Mouse (Mus musculus): ENCODE measurements at regions not wholly inside any gene's neighbourhood (a gene's known extent, or its start where the extent isn't known, plus 50 kb on each side); places are given as distances from the start of the nearest gene placed in this dataset.

- Histone ChIP-seq H3K9me3 (replicated peaks) (no peaks in the 10 kb centered on the region), H3K4me2 (no peak overlapping the region), H3K4me3 (no peak overlapping the region), H3K27ac (no peak overlapping the region), H3K36me3 (no peaks in the 10 kb centered on the region), H3K27me3 (replicated peaks) (no peaks in the 10 kb centered on the region), H3K4me1 (no peaks in the 10 kb centered on the region), H3K9ac (no peak overlapping the region)
- WGBS (ENCODE audit: insufficient replicate concordance), result 59% methylated on average over 5 of the region's 5 CpGs
- ATAC-seq, result no peak
Measured at GRCm38 (mm10) chr13:25925685-25926084, 655.4 kb upstream of the Nrsn1 start.

DNA sequence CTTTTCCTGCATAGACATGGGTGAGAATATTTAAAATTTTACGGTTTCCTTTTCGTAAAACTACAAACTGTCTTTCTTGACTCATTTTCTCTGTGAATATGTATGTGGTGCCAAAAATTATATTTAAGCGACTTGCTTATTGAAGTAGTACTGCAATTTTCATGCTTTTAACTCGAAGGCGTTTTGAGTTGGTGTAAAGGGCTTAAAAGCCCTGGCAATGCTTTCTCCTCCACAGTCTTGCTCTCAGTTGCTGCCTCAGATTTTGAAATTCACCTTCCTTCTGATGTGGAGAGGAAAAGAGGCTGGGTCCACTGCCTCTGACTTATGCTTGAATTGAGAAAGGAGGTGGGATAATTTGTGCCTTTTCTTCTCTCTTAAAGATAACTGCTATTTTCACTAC, 629.6 kb upstream of the Nrsn1 start:
- Histone ChIP-seq H3K4me3 (no peak overlapping the region), H3K4me2 (no peak overlapping the region), H3K27ac (no peak overlapping the region), H3K27me3 (replicated peaks) (no peaks in the 10 kb centered on the region), H3K36me3 (no peaks in the 10 kb centered on the region), H3K4me1 (no peaks in the 10 kb centered on the region), H3K9ac (no peak overlapping the region), H3K9me3 (replicated peaks) (no peaks in the 10 kb centered on the region)
- WGBS (ENCODE audit: insufficient replicate concordance), result 74% methylated on average over 5 of the region's 5 CpGs
- ATAC-seq, result no peak

GRCm38 (mm10) chr13:25893150-25893549, 622.8 kb upstream of the Nrsn1 start:
- no peaks in the 10 kb centered on the region for H3K27me3 ChIP-seq (replicated peaks)
- H3K4me3 ChIP-seq, result no peak overlapping the region
- ATAC-seq, result no peak
- H3K4me2 ChIP-seq, result no peak overlapping the region
- H3K9ac ChIP-seq, result no peak overlapping the region
- no peaks in the 10 kb centered on the region for H3K4me1 ChIP-seq
- WGBS (ENCODE audit: insufficient replicate concordance), result 20% methylated on average over 2 of the region's 2 CpGs
- no peak overlapping the region for H3K27ac ChIP-seq
- H3K9me3 ChIP-seq (replicated peaks), result no peaks in the 10 kb centered on the region
- H3K36me3 ChIP-seq, result no peaks in the 10 kb centered on the region

- Histone ChIP-seq H3K27me3 (replicated peaks) (no peaks in the 10 kb centered on the region), H3K9ac (no peak overlapping the region), H3K4me3 (no peak overlapping the region), H3K4me1 (no peaks in the 10 kb centered on the region), H3K27ac (no peak overlapping the region), H3K9me3 (replicated peaks) (no peaks in the 10 kb centered on the region), H3K4me2 (no peak overlapping the region), H3K36me3 (no peaks in the 10 kb centered on the region)
- 54% methylated on average over 4 of the region's 4 CpGs for WGBS (ENCODE audit: insufficient replicate concordance)
- ATAC-seq, result no peak
Measured at GRCm38 (mm10) chr13:25882818-25883217, 612.5 kb upstream of the Nrsn1 start.

DNA sequence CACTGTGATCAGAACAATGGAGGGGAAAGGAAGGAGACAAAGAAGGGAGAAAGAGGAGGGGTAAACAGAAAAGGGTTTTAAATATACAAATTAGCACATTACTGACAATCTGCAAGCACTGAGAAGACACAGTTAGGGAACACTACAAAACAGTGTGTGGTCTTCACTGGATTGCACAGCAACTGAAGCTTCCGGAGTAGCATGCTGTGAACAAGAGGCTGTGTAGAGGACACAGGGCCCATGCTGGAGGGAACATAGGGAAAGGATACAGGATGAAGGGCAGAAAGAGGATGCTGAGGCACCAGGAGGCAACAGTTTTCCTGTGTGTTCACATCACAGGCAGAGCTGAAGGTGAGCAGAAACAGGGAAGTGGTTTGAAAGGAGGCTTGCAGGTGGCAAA, 598.6 kb upstream of the Nrsn1 start:
- no peaks in the 10 kb centered on the region for H3K36me3 ChIP-seq
- WGBS (ENCODE audit: insufficient replicate concordance), result 83% methylated on average over 1 of the region's 1 CpGs
- no peak overlapping the region for H3K4me3 ChIP-seq
- no peaks in the 10 kb centered on the region for H3K27me3 ChIP-seq (replicated peaks)
- no peaks in the 10 kb centered on the region for H3K9me3 ChIP-seq (replicated peaks)
- no peak overlapping the region for H3K4me2 ChIP-seq
- H3K9ac ChIP-seq, result no peak overlapping the region
- H3K4me1 ChIP-seq, result no peaks in the 10 kb centered on the region
- no peak overlapping the region for H3K27ac ChIP-seq
- ATAC-seq, result no peak

DNA sequence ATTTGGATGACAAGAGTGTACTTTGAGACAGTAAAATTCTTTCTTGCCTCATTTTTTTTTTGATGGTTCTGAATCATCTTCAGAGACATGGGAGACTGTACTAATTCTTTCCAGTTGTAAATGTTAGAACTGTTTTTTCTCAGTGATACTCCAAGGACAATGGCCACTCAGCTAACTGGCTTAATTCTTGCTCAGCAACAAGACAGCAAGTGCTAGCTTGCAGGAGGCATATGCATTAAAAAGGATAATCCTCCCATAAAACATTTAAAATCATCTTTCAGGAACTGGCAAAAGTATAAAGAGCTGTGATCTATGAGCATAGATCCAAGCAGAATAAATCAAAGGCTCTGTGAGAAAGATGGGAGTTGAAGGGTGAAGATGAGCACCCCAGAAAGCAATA, 587.9 kb upstream of the Nrsn1 start:
- ATAC-seq, result no peak
- H3K4me2 ChIP-seq, result no peak overlapping the region
- H3K9ac ChIP-seq, result no peak overlapping the region
- H3K27ac ChIP-seq, result no peak overlapping the region
- no peaks in the 10 kb centered on the region for H3K4me1 ChIP-seq
- H3K9me3 ChIP-seq (replicated peaks), result no peaks in the 10 kb centered on the region
- no peaks in the 10 kb centered on the region for H3K36me3 ChIP-seq
- H3K27me3 ChIP-seq (replicated peaks), result no peaks in the 10 kb centered on the region
- no peak overlapping the region for H3K4me3 ChIP-seq

- H3K9ac ChIP-seq, result no peak overlapping the region
- H3K4me2 ChIP-seq, result no peak overlapping the region
- H3K4me1 ChIP-seq, result no peaks in the 10 kb centered on the region
- 49% methylated on average over 3 of the region's 3 CpGs for WGBS (ENCODE audit: insufficient replicate concordance)
- no peaks in the 10 kb centered on the region for H3K27me3 ChIP-seq (replicated peaks)
- ATAC-seq, result no peak
- H3K4me3 ChIP-seq, result no peak overlapping the region
- H3K9me3 ChIP-seq (replicated peaks), result no peaks in the 10 kb centered on the region
- no peaks in the 10 kb centered on the region for H3K36me3 ChIP-seq
- H3K27ac ChIP-seq, result no peak overlapping the region
Measured at GRCm38 (mm10) chr13:25857569-25857968, 587.3 kb upstream of the Nrsn1 start.

DNA sequence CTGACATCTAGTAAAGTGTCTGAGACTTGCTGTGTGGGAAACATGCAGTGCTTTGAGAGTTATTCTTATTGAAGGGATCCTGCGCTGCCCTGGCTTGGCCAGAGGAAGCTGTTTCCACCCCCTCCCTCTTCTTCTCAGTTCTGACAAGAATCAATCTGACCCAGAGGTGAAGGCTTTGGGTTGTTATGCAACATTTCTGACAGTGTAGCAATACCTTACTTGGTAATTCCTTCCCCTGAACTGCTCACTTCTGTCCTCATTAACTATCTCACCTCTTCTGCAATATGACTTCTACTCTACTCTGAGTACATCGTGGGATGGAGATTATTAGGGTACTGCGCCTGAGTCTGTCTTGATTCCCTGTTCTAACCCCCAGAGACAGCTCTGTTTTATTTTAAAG, 586.8 kb upstream of the Nrsn1 start:
- Histone ChIP-seq H3K9me3 (replicated peaks) (no peaks in the 10 kb centered on the region), H3K36me3 (no peaks in the 10 kb centered on the region), H3K4me3 (no peak overlapping the region), H3K4me2 (no peak overlapping the region), H3K27me3 (replicated peaks) (no peaks in the 10 kb centered on the region), H3K9ac (no peak overlapping the region), H3K4me1 (no peaks in the 10 kb centered on the region), H3K27ac (no peak overlapping the region)
- 59% methylated on average over 3 of the region's 3 CpGs for WGBS (ENCODE audit: insufficient replicate concordance)
- no peak for ATAC-seq

DNA sequence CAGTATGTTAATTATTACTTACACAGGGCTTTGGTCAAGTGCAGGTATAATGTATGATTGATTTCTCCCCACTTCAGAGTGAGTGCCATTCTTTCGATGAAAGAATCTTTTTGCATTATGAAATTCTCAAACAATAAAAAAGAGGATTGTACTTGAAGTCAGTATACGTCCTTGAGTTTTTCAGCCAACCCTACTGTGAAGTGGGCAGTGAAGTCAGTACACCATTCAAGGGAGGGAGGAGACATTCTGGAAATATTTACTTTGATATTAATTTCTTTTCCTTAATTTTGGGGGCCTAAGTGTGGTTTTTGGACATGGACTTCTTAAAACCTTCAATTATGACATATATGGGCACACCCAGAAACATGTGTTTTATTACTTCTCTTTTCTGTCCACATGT, 586.2 kb upstream of the Nrsn1 start:
- WGBS (ENCODE audit: insufficient replicate concordance), result 76% methylated on average over 2 of the region's 2 CpGs
- ATAC-seq, result no peak
- no peaks in the 10 kb centered on the region for H3K27me3 ChIP-seq (replicated peaks)

DNA sequence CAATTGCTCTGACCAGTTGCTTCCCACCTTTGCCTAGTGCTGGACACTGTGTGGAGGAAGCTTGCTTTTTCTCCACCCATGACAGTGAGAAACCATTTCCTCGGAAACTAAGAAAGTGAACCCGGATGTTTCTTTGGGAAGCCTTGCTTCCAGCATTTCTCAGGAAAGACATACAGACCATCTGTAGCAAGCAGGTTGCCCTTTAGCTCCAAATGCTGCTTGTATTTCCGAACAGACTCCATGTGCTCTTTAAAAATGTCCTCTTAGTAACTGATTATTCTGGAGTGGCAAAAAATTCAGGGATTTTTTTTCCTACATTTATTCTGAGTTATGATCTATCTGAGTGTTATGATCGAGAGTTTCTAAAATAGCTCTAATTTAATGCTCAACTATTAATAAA, 577.9 kb upstream of the Nrsn1 start:
- no peak for ATAC-seq
- Histone ChIP-seq H3K9ac (no peak overlapping the region), H3K36me3 (no peaks in the 10 kb centered on the region), H3K4me1 (no peaks in the 10 kb centered on the region), H3K4me2 (no peak overlapping the region), H3K9me3 (replicated peaks) (no peaks in the 10 kb centered on the region), H3K27ac (no peak overlapping the region), H3K27me3 (replicated peaks) (no peaks in the 10 kb centered on the region), H3K4me3 (no peak overlapping the region)
- WGBS (ENCODE audit: insufficient replicate concordance), result 61% methylated on average over 4 of the region's 4 CpGs

More for the DNA sequence above, 586.2 kb upstream of the Nrsn1 start:
- no peaks in the 10 kb centered on the region for H3K9me3 ChIP-seq (replicated peaks)
- H3K4me1 ChIP-seq, result no peaks in the 10 kb centered on the region
- H3K9ac ChIP-seq, result no peak overlapping the region
- no peak overlapping the region for H3K27ac ChIP-seq
- no peaks in the 10 kb centered on the region for H3K36me3 ChIP-seq
- no peak overlapping the region for H3K4me2 ChIP-seq
- no peak overlapping the region for H3K4me3 ChIP-seq

DNA sequence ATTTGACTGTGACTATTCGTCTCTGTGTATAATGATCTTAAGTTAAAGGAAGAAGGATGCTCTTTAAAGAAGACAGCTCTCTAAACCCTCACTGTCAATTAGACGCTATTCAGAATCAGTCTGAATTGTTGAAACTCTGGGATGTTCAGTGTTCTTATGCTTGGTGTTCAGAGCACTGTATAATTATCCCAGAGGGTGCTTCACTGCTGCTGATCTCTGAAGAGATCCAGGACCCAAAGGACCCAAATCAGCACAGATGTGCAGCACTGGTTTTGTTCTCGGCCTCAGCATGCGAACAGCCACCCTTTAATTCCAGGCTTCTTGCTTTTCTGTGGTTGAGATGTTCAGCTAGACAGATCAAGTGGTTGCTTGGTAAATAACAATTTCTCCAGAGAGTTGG, 567.9 kb upstream of the Nrsn1 start:
- no peak overlapping the region for H3K27ac ChIP-seq
- H3K4me2 ChIP-seq, result no peak overlapping the region
- H3K36me3 ChIP-seq, result no peaks in the 10 kb centered on the region
- WGBS (ENCODE audit: insufficient replicate concordance), result 75% methylated on average over 4 of the region's 4 CpGs
- no peaks in the 10 kb centered on the region for H3K27me3 ChIP-seq (replicated peaks)
- no peaks in the 10 kb centered on the region for H3K9me3 ChIP-seq (replicated peaks)
- no peak overlapping the region for H3K9ac ChIP-seq
- no peaks in the 10 kb centered on the region for H3K4me1 ChIP-seq
- H3K4me3 ChIP-seq, result no peak overlapping the region
- no peak for ATAC-seq

DNA sequence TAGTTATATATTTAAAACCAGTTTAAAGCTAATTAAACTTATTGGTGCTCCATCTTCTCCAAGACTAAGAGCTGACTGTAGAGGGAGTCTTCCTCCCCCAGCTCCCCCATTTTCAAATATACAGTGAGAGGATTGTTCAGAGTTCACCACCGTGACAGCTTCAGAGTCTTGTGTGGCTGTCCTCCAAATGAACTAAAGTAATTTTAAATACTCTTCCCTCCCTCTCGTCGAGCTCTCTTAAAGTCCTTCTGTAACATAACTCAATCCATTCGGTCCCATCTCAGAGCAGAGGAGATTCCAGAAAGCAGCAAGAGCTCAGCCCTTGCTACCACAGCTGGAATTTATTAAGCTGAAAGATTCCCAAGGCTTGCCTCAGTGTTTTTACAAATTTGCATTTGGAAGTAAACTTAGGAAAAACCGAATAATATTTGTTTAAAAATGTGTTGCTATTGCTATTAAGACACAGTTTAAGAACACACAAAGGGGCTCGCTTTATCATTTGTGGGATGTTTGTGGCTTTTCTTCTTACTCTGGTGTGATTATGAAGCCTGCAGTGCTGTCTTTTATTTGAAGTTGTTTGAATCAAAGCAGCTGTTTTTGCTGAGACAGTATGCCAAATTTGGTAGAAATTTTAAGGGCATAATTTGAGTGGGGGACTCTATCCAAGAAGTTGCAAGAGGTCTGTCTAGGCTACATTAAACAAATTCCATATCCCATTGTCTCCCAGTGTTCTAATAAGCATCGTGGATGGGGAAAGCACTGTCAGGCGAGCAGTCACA, 559.0 kb upstream of the Nrsn1 start:
- Histone ChIP-seq H3K4me3 (no peak overlapping the region), H3K9ac (no peak overlapping the region), H3K4me2 (no peak overlapping the region), H3K27ac (no peak overlapping the region), H3K27me3 (replicated peaks) (no peaks in the 10 kb centered on the region), H3K4me1 (no peaks in the 10 kb centered on the region), H3K36me3 (no peaks in the 10 kb centered on the region), H3K9me3 (replicated peaks) (no peaks in the 10 kb centered on the region)
- no peak for ATAC-seq
- 54% methylated on average over 8 of the region's 8 CpGs for WGBS (ENCODE audit: insufficient replicate concordance)

GRCm38 (mm10) chr13:25808564-25809253, 538.4 kb upstream of the Nrsn1 start:
- Histone ChIP-seq H3K4me2 (no peak overlapping the region), H3K27ac (no peak overlapping the region), H3K36me3 (no peaks in the 10 kb centered on the region), H3K27me3 (replicated peaks) (no peaks in the 10 kb centered on the region), H3K4me1 (no peaks in the 10 kb centered on the region), H3K4me3 (no peak overlapping the region), H3K9ac (no peak overlapping the region), H3K9me3 (replicated peaks) (no peaks in the 10 kb centered on the region)
- no peak for ATAC-seq
- WGBS (ENCODE audit: insufficient replicate concordance), result 49% methylated on average over 2 of the region's 2 CpGs
